Mouse (Mus musculus) limb, embryonic 15.5 days (tissue): ENCODE results near the gene Myo7a. TPM values are rescaled to one million over a fixed set of nuclear protein-coding genes. Genes with fewer than 3 reads are reported as not detected.

Experiments used
- ATAC-seq: fragments of 200-750 bp; cut with Nextera tagmentation; 2 replicates; pipeline ENCODE4 v1.8.0; 2017; ENCODE audit warnings: low read depth, moderate TSS enrichment; ENCODE audit not compliant: insufficient number of reproducible peaks, low FRiP score, low TSS enrichment
- H3K27ac ChIP-seq: fragments of 300-500 bp; sonication (generic); 2 replicates; pipeline ENCODE4 v1.5.1; 2015; ENCODE audit warnings: moderate library complexity, mild to moderate bottlenecking, inconsistent platforms
- H3K27me3 ChIP-seq: fragments of 300-500 bp; sonication (generic); 2 replicates; pipeline ENCODE4 v1.6.1; 2015; ENCODE audit warnings: inconsistent platforms
- H3K36me3 ChIP-seq: fragments of 300-500 bp; sonication (generic); 2 replicates; pipeline ENCODE4 v1.6.1; 2015; ENCODE audit warnings: inconsistent platforms
- H3K4me1 ChIP-seq: fragments of 300-500 bp; sonication (generic); 2 replicates; pipeline ENCODE4 v1.6.1; 2015; ENCODE audit warnings: inconsistent platforms
- H3K4me2 ChIP-seq: fragments of 300-500 bp; sonication (generic); 2 replicates; pipeline ENCODE4 v1.6.1; 2015; ENCODE audit warnings: mild to moderate bottlenecking, inconsistent platforms
- H3K4me3 ChIP-seq: fragments of 300-500 bp; sonication (generic); 2 replicates; pipeline ENCODE4 v1.5.1; 2015; ENCODE audit warnings: mild to moderate bottlenecking, inconsistent platforms
- H3K9ac ChIP-seq: fragments of 300-500 bp; sonication (generic); 2 replicates; pipeline ENCODE4 v1.6.1; 2015; ENCODE audit warnings: inconsistent platforms
- H3K9me3 ChIP-seq: fragments of 300-500 bp; sonication (generic); 2 replicates; pipeline ENCODE4 v1.6.1; 2016; ENCODE audit warnings: inconsistent platforms
- WGBS: fragments of 180-500 bp; shearing (Covaris S2); methylation state at CpG from one replicate; pipeline ENCODE4 v1.1.7; 2015; 5-methylcytosine and 5-hydroxymethylcytosine counted together
- polyA plus RNA-seq: library from polyadenylated mRNA; unstranded; fragments of >200 nt; fragmentation: Nextera tagmentation; extraction: Ambion mirVana; gene quantifications from 2 replicates; pipeline ENCODE4 v1.2.1, GENCODE M21; 2015

Myo7a gene
- polyA plus RNA-seq, 1 experiment from 2014 or later = 8.0 TPM

DNA sequence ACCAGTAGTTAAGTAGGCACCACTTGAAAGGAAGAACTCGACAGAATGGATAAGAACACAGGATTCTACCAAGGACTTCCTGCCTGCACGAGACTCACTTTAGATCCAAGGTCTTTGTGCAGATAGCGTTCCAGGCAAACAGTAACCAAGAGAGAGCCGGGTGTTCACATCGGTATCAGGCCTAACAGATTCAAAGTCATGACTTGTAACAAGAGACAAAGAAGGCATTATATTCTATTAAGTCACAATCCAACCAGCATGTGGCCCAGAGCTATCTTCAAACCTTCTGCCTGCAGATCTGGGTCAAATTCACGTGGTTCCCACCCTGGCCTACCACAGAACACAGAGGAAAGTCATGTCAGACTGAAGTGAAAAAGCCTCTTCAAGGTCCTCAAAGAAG, 4.7 kb downstream of the Myo7a start:
- H3K27me3 ChIP-seq = peaks cover 19% of the 10 kb centered on the region; the same call in 1 of the 2 replicates
- 69% methylated on average over 6 of the region's 6 CpGs for WGBS
- no peak for ATAC-seq
- no peak overlapping the region for H3K4me3 ChIP-seq
- peaks cover 26% of the 10 kb centered on the region for H3K4me1 ChIP-seq
- no peaks in the 10 kb centered on the region for H3K36me3 ChIP-seq
- H3K9me3 ChIP-seq = no peaks in the 10 kb centered on the region
- H3K4me2 ChIP-seq = no peak overlapping the region
- H3K27ac ChIP-seq = no peak overlapping the region
- H3K9ac ChIP-seq = no peak overlapping the region

- ATAC-seq = no peak
Measured at GRCm38 (mm10) chr7:98111233-98111632, 8.1 kb downstream of the Myo7a start.

DNA sequence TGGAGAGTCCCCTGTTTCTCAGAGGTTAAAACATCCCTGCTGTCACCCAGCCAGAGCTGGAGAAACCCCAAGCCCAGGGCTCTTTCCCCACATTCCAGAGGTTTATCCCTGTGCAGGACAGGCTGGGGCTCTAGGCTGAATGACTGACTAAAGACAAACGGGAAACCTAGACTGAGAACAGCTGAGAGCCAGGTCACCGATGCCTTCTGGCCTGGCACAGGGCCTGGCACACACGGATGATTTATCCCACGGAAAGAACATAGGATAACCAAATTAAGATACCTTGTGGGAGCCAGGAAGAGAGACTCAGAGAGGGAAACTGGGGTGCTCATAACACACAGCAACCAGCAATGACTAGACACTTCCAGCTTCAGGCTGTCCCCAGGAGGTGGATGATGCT, 9.6 kb downstream of the Myo7a start:
- Histone ChIP-seq H3K4me3 (no peak overlapping the region), H3K27me3 (peaks cover 19% of the 10 kb centered on the region; the same call in 1 of the 2 replicates), H3K4me2 (no peak overlapping the region), H3K9me3 (no peaks in the 10 kb centered on the region), H3K9ac (no peak overlapping the region), H3K36me3 (no peaks in the 10 kb centered on the region), H3K4me1 (peaks cover 17% of the 10 kb centered on the region), H3K27ac (no peak overlapping the region; the same call in 1 of the 2 replicates)
- 48% methylated on average over 4 of the region's 4 CpGs for WGBS
- no peak for ATAC-seq

More at GRCm38 (mm10) chr7:98111233-98111632, 8.1 kb downstream of the Myo7a start:
- Histone ChIP-seq H3K4me1 (peaks cover 17% of the 10 kb centered on the region), H3K4me3 (peak overlapping the region; percentile 28), H3K9ac (peak overlapping the region; percentile 23; the same call in 1 of the 2 replicates), H3K9me3 (no peaks in the 10 kb centered on the region), H3K36me3 (no peaks in the 10 kb centered on the region), H3K27ac (no peak overlapping the region; the same call in 1 of the 2 replicates), H3K4me2 (peak overlapping the region; percentile 54), H3K27me3 (peaks cover 19% of the 10 kb centered on the region; the same call in 1 of the 2 replicates)
- 4% methylated on average over 25 of the region's 25 CpGs for WGBS

- Histone ChIP-seq H3K27me3 (peaks cover 19% of the 10 kb centered on the region; the same call in 1 of the 2 replicates), H3K27ac (no peak overlapping the region), H3K9me3 (no peaks in the 10 kb centered on the region), H3K4me1 (peaks cover 22% of the 10 kb centered on the region), H3K36me3 (no peaks in the 10 kb centered on the region), H3K4me2 (no peak overlapping the region), H3K9ac (no peak overlapping the region), H3K4me3 (no peak overlapping the region)
- ATAC-seq = peak; percentile 32; the same call in 1 of the 2 replicates
- WGBS = 73% methylated on average over 16 of the region's 16 CpGs
Measured at GRCm38 (mm10) chr7:98108636-98109430, 10.5 kb downstream of the Myo7a start.

GRCm38 (mm10) chr7:98106272-98106671, 13.1 kb downstream of the Myo7a start:
- no peak overlapping the region for H3K4me2 ChIP-seq
- ATAC-seq = no peak
- 76% methylated on average over 7 of the region's 7 CpGs for WGBS

GRCm38 (mm10) chr7:98104481-98105435, 14.6 kb downstream of the Myo7a start:
- H3K4me2 ChIP-seq = no peak overlapping the region
- no peaks in the 10 kb centered on the region for H3K36me3 ChIP-seq
- no peak for ATAC-seq
- 0 out of 2 replicates have a peak overlapping the region, but pooled peaks have one; percentile 0 for H3K9ac ChIP-seq
- WGBS = 71% methylated on average over 16 of the region's 16 CpGs
- 0 out of 2 replicates have a peak overlapping the region, but pooled peaks have one; percentile 33 for H3K27ac ChIP-seq
- H3K4me3 ChIP-seq = no peak overlapping the region
- H3K9me3 ChIP-seq = no peaks in the 10 kb centered on the region
- no peaks in the 10 kb centered on the region for H3K27me3 ChIP-seq
- peaks cover 16% of the 10 kb centered on the region for H3K4me1 ChIP-seq

More at GRCm38 (mm10) chr7:98106272-98106671, 13.1 kb downstream of the Myo7a start:
- H3K4me1 ChIP-seq = peaks cover 24% of the 10 kb centered on the region
- no peaks in the 10 kb centered on the region for H3K36me3 ChIP-seq
- H3K4me3 ChIP-seq = no peak overlapping the region
- peaks cover 7% of the 10 kb centered on the region; the same call in 1 of the 2 replicates for H3K27me3 ChIP-seq
- no peak overlapping the region for H3K27ac ChIP-seq
- H3K9me3 ChIP-seq = no peaks in the 10 kb centered on the region
- no peak overlapping the region for H3K9ac ChIP-seq

- H3K9me3 ChIP-seq = no peaks in the 10 kb centered on the region
- H3K4me1 ChIP-seq = peaks cover 16% of the 10 kb centered on the region
- ATAC-seq = no peak
- no peaks in the 10 kb centered on the region for H3K36me3 ChIP-seq
- H3K27me3 ChIP-seq = no peaks in the 10 kb centered on the region
- peak overlapping the region; percentile 33 for H3K27ac ChIP-seq
- 55% methylated on average over 5 of the region's 5 CpGs for WGBS
- no peak overlapping the region for H3K4me2 ChIP-seq
- no peak overlapping the region for H3K9ac ChIP-seq
- H3K4me3 ChIP-seq = no peak overlapping the region
Measured at GRCm38 (mm10) chr7:98103942-98104292, 15.4 kb downstream of the Myo7a start.

- H3K4me1 ChIP-seq = peaks cover 16% of the 10 kb centered on the region
- WGBS = 18% methylated on average over 16 of the region's 26 CpGs
- H3K4me3 ChIP-seq = peak overlapping the region; percentile 25
- H3K27me3 ChIP-seq = no peaks in the 10 kb centered on the region
- no peak overlapping the region for H3K9ac ChIP-seq
- no peak for ATAC-seq
- H3K9me3 ChIP-seq = no peaks in the 10 kb centered on the region
- H3K4me2 ChIP-seq = peak overlapping the region; percentile 39
- H3K27ac ChIP-seq = peak overlapping the region; percentile 33
- H3K36me3 ChIP-seq = no peaks in the 10 kb centered on the region
Measured at GRCm38 (mm10) chr7:98103002-98103941, 16.1 kb downstream of the Myo7a start.

GRCm38 (mm10) chr7:98102488-98102887, 16.8 kb downstream of the Myo7a start:
- Histone ChIP-seq H3K4me1 (peaks cover 16% of the 10 kb centered on the region), H3K27ac (no peak overlapping the region; the same call in 1 of the 2 replicates)

DNA sequence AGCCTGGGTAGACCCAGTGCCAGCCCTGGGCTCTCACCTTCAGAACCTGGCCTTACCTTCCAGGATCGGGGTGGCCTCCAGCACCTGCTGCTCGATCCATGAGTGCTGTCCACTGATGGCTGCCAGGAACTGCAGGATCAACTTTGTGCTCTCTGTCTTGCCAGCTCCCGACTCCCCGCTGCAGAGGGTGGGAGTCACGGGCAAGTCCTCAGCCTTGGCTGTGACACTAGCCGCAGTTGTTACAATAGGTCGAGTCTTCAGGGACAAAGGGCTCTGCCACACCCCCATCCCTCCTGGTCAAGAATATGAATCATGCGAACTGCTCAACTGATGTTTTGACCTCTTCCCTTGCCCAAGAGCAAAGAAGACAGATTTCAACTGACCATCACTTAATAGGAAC, 21.8 kb downstream of the Myo7a start:
- Histone ChIP-seq H3K36me3 (peaks cover 12% of the 10 kb centered on the region), H3K27ac (no peak overlapping the region), H3K4me3 (no peak overlapping the region), H3K27me3 (no peaks in the 10 kb centered on the region), H3K4me2 (no peak overlapping the region), H3K9me3 (no peaks in the 10 kb centered on the region), H3K9ac (no peak overlapping the region), H3K4me1 (peaks cover under 1% of the 10 kb centered on the region; the same call in 1 of the 2 replicates)
- 93% methylated on average over 8 of the region's 8 CpGs for WGBS
- no peak for ATAC-seq

More at GRCm38 (mm10) chr7:98102488-98102887, 16.8 kb downstream of the Myo7a start:
- Histone ChIP-seq H3K9ac (no peak overlapping the region), H3K9me3 (no peaks in the 10 kb centered on the region), H3K36me3 (0 out of 2 replicates have a peak, but pooled peaks cover under 1% of the 10 kb centered on the region), H3K4me3 (no peak overlapping the region), H3K4me2 (peak overlapping the region; percentile 39; the same call in 1 of the 2 replicates), H3K27me3 (no peaks in the 10 kb centered on the region)
- WGBS = 94% methylated on average over 11 of the region's 11 CpGs
- ATAC-seq = no peak

DNA sequence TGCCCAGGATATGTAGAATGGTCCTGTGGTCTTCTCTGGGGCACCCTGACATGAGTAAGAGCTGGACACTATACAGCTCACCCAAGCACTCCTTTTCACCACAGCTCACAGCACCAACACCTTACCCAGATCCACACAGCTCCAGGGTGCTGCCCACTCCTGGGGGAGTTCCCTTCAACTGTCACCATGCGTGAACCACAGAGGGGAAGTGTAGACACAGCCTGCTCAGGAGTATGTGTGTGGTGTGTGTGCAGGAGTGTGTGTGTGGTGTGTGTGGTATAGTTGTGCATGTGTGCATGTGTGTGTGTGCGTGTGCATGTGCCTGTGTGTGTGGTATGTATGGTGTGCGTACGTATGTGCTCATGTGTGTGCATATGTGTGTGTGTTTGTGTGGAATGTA, 23.5 kb downstream of the Myo7a start:
- no peak overlapping the region for H3K27ac ChIP-seq
- H3K4me3 ChIP-seq = no peak overlapping the region
- H3K27me3 ChIP-seq = no peaks in the 10 kb centered on the region
- peaks cover 12% of the 10 kb centered on the region for H3K36me3 ChIP-seq
- no peak overlapping the region for H3K4me2 ChIP-seq
- H3K4me1 ChIP-seq = no peaks in the 10 kb centered on the region
- WGBS = 94% methylated on average over 4 of the region's 4 CpGs
- no peaks in the 10 kb centered on the region for H3K9me3 ChIP-seq
- no peak overlapping the region for H3K9ac ChIP-seq
- no peak for ATAC-seq
